Mouse (Mus musculus) heart, embryonic 15.5 days (tissue): ENCODE results near the gene Ccdc70. TPM values are rescaled to one million over a fixed set of nuclear protein-coding genes. Genes with fewer than 3 reads are reported as not detected.

Source experiments
- polyA plus RNA-seq: library from polyadenylated mRNA; unstranded; fragments of >200 nt; fragmentation: Nextera tagmentation; extraction: Ambion mirVana; gene quantifications from 2 replicates; pipeline ENCODE4 v1.2.1, GENCODE M21; 2015

Ccdc70 gene
- polyA plus RNA-seq, 1 experiment from 2014 or later, result not detected

Other genes with a start within 250 kb of the Ccdc70 start
- gene Defa24, start 235.3 kb upstream of the Ccdc70 start, polyA plus RNA-seq, result not detected in 2 replicates
- gene Defb50, start 146.2 kb upstream of the Ccdc70 start, polyA plus RNA-seq, result not detected in 2 replicates
- not detected in 2 replicates for gene Defb2, start 129.8 kb upstream of the Ccdc70 start, polyA plus RNA-seq
- gene Defb10, start 110.9 kb upstream of the Ccdc70 start, polyA plus RNA-seq, result not detected in 2 replicates
- not detected in 2 replicates for gene Defb9, start 84.4 kb upstream of the Ccdc70 start, polyA plus RNA-seq
- gene Defb11, start 63.4 kb upstream of the Ccdc70 start, polyA plus RNA-seq, result not detected in 2 replicates
- not detected in 2 replicates for gene Defb15, start 37.1 kb upstream of the Ccdc70 start, polyA plus RNA-seq
- not detected in 2 replicates for gene Defb35, start 31.4 kb upstream of the Ccdc70 start, polyA plus RNA-seq
- not detected in 2 replicates for gene Defb13, start 23.0 kb upstream of the Ccdc70 start, polyA plus RNA-seq
- not detected in 2 replicates for gene Fam90a1a, start 11.1 kb upstream of the Ccdc70 start, polyA plus RNA-seq
- 0.67 and 2.1 TPM in 2 replicates for gene Atp7b, start 90.5 kb downstream of the Ccdc70 start, polyA plus RNA-seq
- 14.6 and 17.0 TPM in 2 replicates for gene Alg11, start 90.9 kb downstream of the Ccdc70 start, polyA plus RNA-seq
- 0.26 and 0.43 TPM in 2 replicates for gene Nek5, start 155.3 kb downstream of the Ccdc70 start, polyA plus RNA-seq
- 4.3 and 4.5 TPM in 2 replicates for gene Nek3, start 196.7 kb downstream of the Ccdc70 start, polyA plus RNA-seq
- gene Ckap2, start 216.0 kb downstream of the Ccdc70 start, polyA plus RNA-seq, result 30.2 and 31.2 TPM in 2 replicates
- gene Vps36, start 223.0 kb downstream of the Ccdc70 start, polyA plus RNA-seq, result 20.5 and 21.7 TPM in 2 replicates